Mouse (Mus musculus) brain, embryonic 14.5 days (tissue): ENCODE results near the gene Gm20604.

Experiments
- CTCF ChIP-seq: fragments of 200-500 bp; IDR thresholded peaks from 2 replicates; pipeline ENCODE4 v1.5.1; 2012; ENCODE audit warnings: inconsistent platforms, mild to moderate bottlenecking, moderate library complexity, borderline replicate concordance; ENCODE audit not compliant: insufficient read depth, insufficient read length; ENCODE audit errors: extremely low read depth
- POLR2A ChIP-seq: fragments of 200-500 bp; IDR thresholded peaks from 2 replicates; pipeline ENCODE4 v1.6.1; 2012; ENCODE audit warnings: mild to moderate bottlenecking, inconsistent platforms, borderline replicate concordance; ENCODE audit not compliant: poor library complexity, insufficient read depth, insufficient read length, severe bottlenecking; ENCODE audit errors: extremely low read depth

- no peak for TF ChIP-seq POLR2A
- TF ChIP-seq CTCF: no peak
Measured at GRCm38 (mm10) chr12:102722451-102722850, 36.0 kb downstream of the Gm20604 start.
